Mouse (Mus musculus): ENCODE data around the gene Dennd4a. TPM values are rescaled to one million over a fixed set of nuclear protein-coding genes. Genes with fewer than 3 reads are reported as not detected.

Gene Dennd4a
- polyA plus RNA-seq, 1 experiment = not detected

GRCm38 (mm10) chr9:64786216-64786905 is 24.8 kb upstream of the Dennd4a start:
- Histone ChIP-seq H3K4me1 (ENCODE audit: control insufficient read depth, insufficient read depth, low read length) (no peaks in the 10 kb centered on the region), H3K27ac (ENCODE audit: insufficient read depth, low read depth, low read length) (no peak overlapping the region), H3K4me3 (ENCODE audit: insufficient read depth, low read depth, low read length) (no peak overlapping the region)
- WGBS = 89% methylated on average over 9 of the region's 9 CpGs
- TF ChIP-seq POLR2A (IDR thresholded peaks at IDR 0.05; ENCODE audit: insufficient read depth, low read depth, low read length) (no peak), CTCF (IDR thresholded peaks at IDR 0.05; ENCODE audit: insufficient read depth, low read depth, low read length) (no peak)

- TF ChIP-seq CTCF (IDR thresholded peaks at IDR 0.05; ENCODE audit: insufficient read depth, low read depth, low read length) = no peak
- no peak for TF ChIP-seq POLR2A (IDR thresholded peaks at IDR 0.05; ENCODE audit: insufficient read depth, low read depth, low read length)
- 91% methylated on average over 7 of the region's 7 CpGs for WGBS
- Histone ChIP-seq H3K27ac (ENCODE audit: insufficient read depth, low read depth, low read length) (no peak overlapping the region), H3K4me3 (ENCODE audit: insufficient read depth, low read depth, low read length) (no peak overlapping the region), H3K4me1 (ENCODE audit: control insufficient read depth, insufficient read depth, low read length) (no peaks in the 10 kb centered on the region)
Observed at GRCm38 (mm10) chr9:64788070-64788469, 23.1 kb upstream of the Dennd4a start.

DNA sequence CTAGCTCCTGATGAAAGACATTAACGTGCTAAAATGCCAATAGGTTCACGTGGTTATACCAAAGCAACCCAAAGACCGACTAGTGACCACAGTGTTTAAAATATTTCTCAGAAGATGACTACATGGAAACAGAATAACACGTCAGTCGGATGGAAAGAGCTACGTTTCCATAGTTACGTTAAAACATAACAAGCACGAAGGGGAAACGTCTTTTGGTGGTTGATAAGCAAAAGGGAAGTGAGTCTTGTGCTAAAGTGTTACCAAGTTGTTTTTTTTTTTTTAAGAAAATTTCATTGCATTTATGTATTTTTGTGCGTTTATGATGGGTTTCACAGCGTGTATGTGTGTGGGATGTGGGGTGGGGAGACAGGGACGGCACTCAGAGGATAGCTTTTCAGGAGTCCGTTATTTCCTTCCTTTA is 21.8 kb upstream of the Dennd4a start:
- no peak overlapping the region for H3K4me3 ChIP-seq (ENCODE audit: insufficient read depth, low read depth, low read length)
- WGBS = 84% methylated on average over 13 of the region's 13 CpGs
- TF ChIP-seq CTCF (IDR thresholded peaks at IDR 0.05; ENCODE audit: insufficient read depth, low read depth, low read length) (no peak), POLR2A (IDR thresholded peaks at IDR 0.05; ENCODE audit: insufficient read depth, low read depth, low read length) (no peak)
- H3K4me1 ChIP-seq (ENCODE audit: control insufficient read depth, insufficient read depth, low read length) = no peaks in the 10 kb centered on the region
- H3K27ac ChIP-seq (ENCODE audit: insufficient read depth, low read depth, low read length) = no peak overlapping the region

GRCm38 (mm10) chr9:64789887-64790400 is 21.2 kb upstream of the Dennd4a start:
- H3K4me3 ChIP-seq (ENCODE audit: insufficient read depth, low read depth, low read length) = no peak overlapping the region
- TF ChIP-seq POLR2A (IDR thresholded peaks at IDR 0.05; ENCODE audit: insufficient read depth, low read depth, low read length) = no peak
- no peak for TF ChIP-seq CTCF (IDR thresholded peaks at IDR 0.05; ENCODE audit: insufficient read depth, low read depth, low read length)
- WGBS = 89% methylated on average over 10 of the region's 10 CpGs
- no peaks in the 10 kb centered on the region for H3K4me1 ChIP-seq (ENCODE audit: control insufficient read depth, insufficient read depth, low read length)
- H3K27ac ChIP-seq (ENCODE audit: insufficient read depth, low read depth, low read length) = no peak overlapping the region

DNA sequence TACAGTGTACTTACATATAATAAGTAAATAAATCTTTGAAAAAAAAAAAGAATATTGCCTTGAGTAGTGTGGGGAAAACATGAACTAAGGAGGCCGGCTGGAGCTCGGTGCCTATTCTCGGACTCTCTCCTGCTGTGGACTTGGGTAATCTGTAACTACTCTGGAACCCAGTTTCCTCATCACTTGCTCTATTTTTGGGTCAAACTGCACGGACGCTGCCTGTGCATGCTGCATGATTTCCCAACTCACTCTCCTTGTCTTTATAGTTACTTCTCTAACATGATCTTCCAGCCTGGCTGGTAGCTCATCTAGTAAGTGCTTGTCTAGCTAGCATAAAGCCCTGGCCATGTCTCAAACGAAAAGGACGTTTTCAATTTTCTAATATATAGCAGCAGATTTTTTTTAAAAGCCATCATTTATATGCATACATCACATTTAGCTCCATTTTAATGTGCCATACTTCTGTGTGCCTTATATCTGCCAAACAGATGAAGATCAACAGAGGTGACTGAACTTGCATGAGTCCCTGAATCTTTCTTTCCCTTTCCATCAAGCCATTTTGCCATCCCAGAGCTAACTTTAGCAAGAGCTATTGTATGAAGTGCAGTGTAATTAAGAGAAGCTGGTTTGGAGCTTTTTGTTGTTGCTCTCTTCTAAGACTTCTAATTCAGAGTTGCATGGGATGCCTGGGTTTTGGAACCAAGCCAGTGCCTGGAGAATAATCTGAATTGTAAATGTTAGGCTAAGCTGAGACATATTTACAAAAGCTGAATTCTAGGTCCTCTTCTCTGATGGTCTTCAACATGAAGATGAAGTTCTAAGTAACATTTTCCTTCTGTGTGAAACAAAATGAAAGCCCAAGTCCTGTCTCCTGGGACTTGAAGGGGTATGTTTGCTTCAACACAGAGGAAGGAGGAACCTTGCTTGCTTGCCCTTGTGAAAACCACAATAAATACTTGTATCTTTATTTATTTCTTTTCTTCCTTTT is 20.2 kb upstream of the Dennd4a start:
- TF ChIP-seq CTCF (IDR thresholded peaks at IDR 0.05; ENCODE audit: insufficient read depth, low read depth, low read length) (no peak), POLR2A (IDR thresholded peaks at IDR 0.05; ENCODE audit: insufficient read depth, low read depth, low read length) (no peak)
- no peak overlapping the region for H3K27ac ChIP-seq (ENCODE audit: insufficient read depth, low read depth, low read length)
- no peaks in the 10 kb centered on the region for H3K4me1 ChIP-seq (ENCODE audit: control insufficient read depth, insufficient read depth, low read length)
- no peak overlapping the region for H3K4me3 ChIP-seq (ENCODE audit: insufficient read depth, low read depth, low read length)
- WGBS = 66% methylated on average over 7 of the region's 7 CpGs

DNA sequence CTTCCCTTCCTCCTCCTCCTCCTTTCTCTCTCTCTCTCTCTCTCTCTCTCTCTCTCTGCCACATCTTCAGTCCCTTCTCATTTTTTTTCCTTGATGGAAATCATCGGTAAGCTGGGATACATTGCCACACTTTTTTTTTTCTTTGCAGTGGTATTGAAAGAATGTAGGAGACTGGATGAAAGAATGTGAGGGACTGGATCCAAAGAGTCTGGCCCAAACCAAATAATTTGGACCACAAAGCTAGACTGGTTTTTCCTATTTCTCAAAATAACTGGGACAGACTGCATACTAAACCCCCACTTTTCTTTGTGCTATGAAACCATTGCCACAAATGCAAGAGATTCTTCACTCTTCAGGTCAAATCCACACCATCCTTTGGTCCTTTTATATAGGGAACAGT is 19.5 kb upstream of the Dennd4a start:
- no peak overlapping the region for H3K27ac ChIP-seq (ENCODE audit: insufficient read depth, low read depth, low read length)
- no peaks in the 10 kb centered on the region for H3K4me1 ChIP-seq (ENCODE audit: control insufficient read depth, insufficient read depth, low read length)
- 40% methylated on average over 1 of the region's 1 CpGs for WGBS
- H3K4me3 ChIP-seq (ENCODE audit: insufficient read depth, low read depth, low read length) = no peak overlapping the region
- TF ChIP-seq POLR2A (IDR thresholded peaks at IDR 0.05; ENCODE audit: insufficient read depth, low read depth, low read length) (no peak), CTCF (IDR thresholded peaks at IDR 0.05; ENCODE audit: insufficient read depth, low read depth, low read length) (no peak)

GRCm38 (mm10) chr9:64792379-64793274 is 18.5 kb upstream of the Dennd4a start:
- TF ChIP-seq POLR2A (IDR thresholded peaks at IDR 0.05; ENCODE audit: insufficient read depth, low read depth, low read length) = no peak
- no peak for TF ChIP-seq CTCF (IDR thresholded peaks at IDR 0.05; ENCODE audit: insufficient read depth, low read depth, low read length)
- no peaks in the 10 kb centered on the region for H3K4me1 ChIP-seq (ENCODE audit: control insufficient read depth, insufficient read depth, low read length)
- H3K4me3 ChIP-seq (ENCODE audit: insufficient read depth, low read depth, low read length) = no peak overlapping the region
- no peak overlapping the region for H3K27ac ChIP-seq (ENCODE audit: insufficient read depth, low read depth, low read length)
- 89% methylated on average over 10 of the region's 10 CpGs for WGBS

GRCm38 (mm10) chr9:64793275-64793590 is 17.9 kb upstream of the Dennd4a start:
- Histone ChIP-seq H3K27ac (ENCODE audit: insufficient read depth, low read depth, low read length) (no peak overlapping the region), H3K4me3 (ENCODE audit: insufficient read depth, low read depth, low read length) (no peak overlapping the region), H3K4me1 (ENCODE audit: control insufficient read depth, insufficient read depth, low read length) (no peaks in the 10 kb centered on the region)
- no peak for TF ChIP-seq CTCF (IDR thresholded peaks at IDR 0.05; ENCODE audit: insufficient read depth, low read depth, low read length)
- no peak for TF ChIP-seq POLR2A (IDR thresholded peaks at IDR 0.05; ENCODE audit: insufficient read depth, low read depth, low read length)
